Mouse (Mus musculus): ENCODE results near the gene Alox12. TPM values are rescaled to one million over a fixed set of nuclear protein-coding genes. Genes with fewer than 3 reads are reported as not detected.

Alox12 gene
- polyA plus RNA-seq, 1 experiment from 2014 or later, result 7.6 TPM

DNA sequence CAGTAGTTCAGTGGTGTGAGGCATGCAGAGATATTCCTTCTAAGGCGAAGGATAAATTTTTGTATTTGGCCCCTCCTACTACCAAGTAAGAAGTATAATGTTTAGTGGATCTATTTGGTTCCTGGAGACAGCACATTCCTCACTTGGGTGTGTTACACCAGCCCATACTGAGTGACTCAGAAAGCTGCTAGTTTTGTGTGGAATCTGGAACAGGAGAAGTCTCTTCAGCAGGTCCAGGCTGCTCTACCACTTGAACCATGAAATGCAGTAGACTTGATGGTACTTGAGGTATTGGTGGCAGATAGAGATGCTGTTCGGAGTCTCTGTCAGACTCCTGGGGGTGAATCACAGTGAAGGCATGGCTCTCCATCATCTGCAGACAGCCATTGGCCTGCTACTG lies 44.5 kb downstream of the Alox12 start:
- Histone ChIP-seq H3K4me2 (no peak overlapping the region), H3K4me3 (no peak overlapping the region), H3K9me3 (no peaks in the 10 kb centered on the region), H3K36me3 (no peaks in the 10 kb centered on the region), H3K27me3 (peaks cover 43% of the 10 kb centered on the region), H3K4me1 (peaks cover 20% of the 10 kb centered on the region), H3K9ac (no peak overlapping the region), H3K27ac (no peak overlapping the region)
- WGBS, result 80% methylated on average over 2 of the region's 2 CpGs
- no peak for ATAC-seq (ENCODE audit: insufficient number of reproducible peaks, insufficient read depth, low FRiP score, low TSS enrichment, low read depth)

DNA sequence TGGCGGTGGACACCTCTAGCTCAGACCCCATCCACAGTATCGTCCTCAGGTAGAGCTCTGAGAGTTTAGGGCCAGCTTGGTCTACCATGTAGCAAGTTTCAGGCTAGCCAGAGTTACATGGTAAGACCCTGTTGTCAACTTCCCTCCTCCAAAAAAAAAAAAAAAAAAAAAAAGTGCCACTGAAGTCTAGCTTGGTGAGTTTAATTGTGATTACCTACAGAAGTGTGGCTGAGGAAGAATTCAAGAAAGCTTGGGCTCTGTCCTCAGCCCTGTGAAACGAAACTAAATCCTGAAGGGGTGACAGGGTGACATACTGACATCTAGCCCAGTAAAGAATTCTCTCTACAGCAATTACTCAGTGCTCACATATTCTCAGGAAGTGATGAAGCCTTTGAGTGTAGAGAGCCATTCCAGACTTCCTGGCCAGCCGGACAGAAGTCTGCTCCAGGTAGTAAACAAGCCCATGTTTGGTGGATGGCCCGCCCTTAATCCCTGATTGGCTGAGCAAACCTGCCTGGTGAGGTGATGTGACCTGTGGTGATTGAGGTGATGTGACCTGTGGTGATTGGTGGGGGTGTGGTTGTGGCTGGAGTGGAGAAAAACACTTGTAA lies 46.3 kb downstream of the Alox12 start:
- Histone ChIP-seq H3K4me2 (no peak overlapping the region), H3K9me3 (no peaks in the 10 kb centered on the region), H3K27me3 (peaks cover 25% of the 10 kb centered on the region), H3K4me3 (no peak overlapping the region), H3K27ac (no peak overlapping the region), H3K36me3 (no peaks in the 10 kb centered on the region), H3K4me1 (peaks cover 3% of the 10 kb centered on the region), H3K9ac (no peak overlapping the region)
- ATAC-seq (ENCODE audit: insufficient number of reproducible peaks, insufficient read depth, low FRiP score, low TSS enrichment, low read depth), result no peak
- WGBS, result 74% methylated on average over 5 of the region's 5 CpGs

DNA sequence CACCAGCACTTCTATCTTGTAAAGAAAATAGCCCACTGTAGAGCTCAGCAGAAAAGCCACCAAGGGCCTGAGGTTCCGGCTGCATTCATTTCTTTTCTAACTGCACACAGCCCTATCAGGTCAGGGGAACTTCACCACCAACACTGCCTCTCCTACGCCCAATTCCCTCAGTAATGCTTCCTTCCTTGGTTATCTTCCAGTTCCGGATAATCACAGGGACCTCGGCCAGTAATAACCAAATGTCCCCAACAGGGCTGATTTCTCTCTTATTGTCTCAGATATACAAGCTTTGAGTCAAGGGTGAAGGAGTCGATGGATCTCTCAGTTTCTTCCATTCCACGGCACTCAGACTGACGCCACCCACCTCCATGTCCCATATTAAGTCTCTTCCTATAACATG lies 47.9 kb downstream of the Alox12 start:
- H3K27me3 ChIP-seq, result peaks cover 9% of the 10 kb centered on the region
- WGBS, result 79% methylated on average over 7 of the region's 7 CpGs
- no peak overlapping the region for H3K9ac ChIP-seq
- H3K36me3 ChIP-seq, result no peaks in the 10 kb centered on the region
- H3K27ac ChIP-seq, result no peak overlapping the region
- H3K4me2 ChIP-seq, result no peak overlapping the region
- no peak for ATAC-seq (ENCODE audit: insufficient number of reproducible peaks, insufficient read depth, low FRiP score, low TSS enrichment, low read depth)
- H3K4me1 ChIP-seq, result no peaks in the 10 kb centered on the region
- no peak overlapping the region for H3K4me3 ChIP-seq
- no peaks in the 10 kb centered on the region for H3K9me3 ChIP-seq

DNA sequence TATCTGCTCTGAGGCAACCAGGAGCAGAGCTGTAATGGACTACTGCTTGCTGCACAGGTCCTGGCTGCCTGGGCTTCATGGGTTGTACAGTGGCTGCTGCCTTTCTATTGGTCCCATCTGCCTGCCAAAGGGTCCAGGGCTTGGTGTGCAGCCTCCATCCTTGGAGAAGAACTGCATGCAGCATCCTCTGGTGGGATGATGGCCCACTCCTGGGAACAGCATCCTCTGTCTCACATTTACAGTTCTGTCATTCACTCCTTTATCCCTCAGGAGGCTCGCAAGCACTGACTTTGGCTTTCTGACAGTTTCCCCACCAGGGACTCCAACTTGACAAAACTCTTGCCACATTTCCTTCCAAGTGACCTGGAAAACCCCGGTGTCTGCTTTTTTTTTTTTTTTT lies 48.4 kb downstream of the Alox12 start:
- H3K27ac ChIP-seq, result no peak overlapping the region
- H3K27me3 ChIP-seq, result peaks cover 5% of the 10 kb centered on the region
- H3K4me1 ChIP-seq, result no peaks in the 10 kb centered on the region
- no peaks in the 10 kb centered on the region for H3K9me3 ChIP-seq
- no peaks in the 10 kb centered on the region for H3K36me3 ChIP-seq
- no peak overlapping the region for H3K4me3 ChIP-seq
- no peak overlapping the region for H3K4me2 ChIP-seq
- H3K9ac ChIP-seq, result no peak overlapping the region
- no peak for ATAC-seq (ENCODE audit: insufficient number of reproducible peaks, insufficient read depth, low FRiP score, low TSS enrichment, low read depth)
- 84% methylated on average over 2 of the region's 2 CpGs for WGBS

DNA sequence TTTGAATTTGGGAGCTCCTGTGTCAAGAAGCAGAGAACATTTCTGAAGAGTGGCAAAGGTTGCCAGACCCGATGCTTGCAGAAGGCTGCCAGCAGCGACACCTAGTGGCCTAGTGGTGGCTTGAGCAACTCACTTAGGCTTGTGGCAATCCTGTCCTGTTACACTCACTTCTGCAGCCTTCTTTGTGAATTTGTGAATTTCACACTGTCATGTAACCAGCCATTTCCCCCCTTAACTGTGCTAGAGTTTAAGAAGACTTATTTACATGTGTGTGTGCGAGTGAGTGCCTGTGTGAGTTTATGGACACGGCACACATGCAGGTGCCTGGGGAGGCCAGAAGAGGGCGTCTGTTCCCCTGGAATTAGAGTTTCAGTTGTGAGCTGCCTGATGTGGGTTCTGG lies 53.5 kb downstream of the Alox12 start:
- no peak for ATAC-seq (ENCODE audit: insufficient number of reproducible peaks, insufficient read depth, low FRiP score, low TSS enrichment, low read depth)
- 0 out of 2 replicates have a peak, but pooled peaks cover 11% of the 10 kb centered on the region for H3K4me1 ChIP-seq
- WGBS, result 36% methylated on average over 5 of the region's 5 CpGs
- H3K36me3 ChIP-seq, result no peaks in the 10 kb centered on the region
- no peaks in the 10 kb centered on the region for H3K27me3 ChIP-seq
- no peaks in the 10 kb centered on the region for H3K9me3 ChIP-seq
- H3K27ac ChIP-seq, result no peak overlapping the region
- H3K4me2 ChIP-seq, result no peak overlapping the region
- no peak overlapping the region for H3K4me3 ChIP-seq
- H3K9ac ChIP-seq, result no peak overlapping the region

DNA sequence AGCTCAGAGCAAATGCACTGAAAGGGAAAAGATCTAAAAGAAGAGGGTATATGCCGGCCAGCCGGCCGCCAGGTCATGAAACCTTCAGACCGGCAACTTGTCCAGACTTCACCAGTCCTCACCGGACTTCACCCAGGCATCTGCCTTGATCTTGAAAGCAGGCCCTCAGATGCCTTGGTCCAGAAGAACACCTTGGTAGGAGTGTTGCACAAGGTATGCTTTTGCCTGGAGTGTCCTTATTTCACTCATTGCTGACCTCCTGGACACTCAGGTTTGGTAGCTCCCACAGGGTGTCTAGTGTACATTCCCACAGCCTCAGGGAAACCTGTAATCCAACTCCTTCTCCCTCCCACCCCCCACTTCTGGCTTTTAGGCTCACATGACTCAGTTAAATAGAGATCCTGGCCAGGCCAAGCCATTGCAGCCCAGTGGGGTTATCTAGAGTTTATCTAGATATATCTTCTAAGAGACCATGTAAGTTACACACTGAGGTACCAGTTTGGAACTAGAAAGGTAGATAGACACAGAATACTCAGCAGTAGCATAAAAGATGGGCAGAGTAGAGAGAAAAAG lies 55.0 kb downstream of the Alox12 start:
- 80% methylated on average over 5 of the region's 5 CpGs for WGBS
- Histone ChIP-seq H3K27ac (no peak overlapping the region), H3K9me3 (no peaks in the 10 kb centered on the region), H3K4me1 (0 out of 2 replicates have a peak, but pooled peaks cover 11% of the 10 kb centered on the region), H3K36me3 (no peaks in the 10 kb centered on the region), H3K4me3 (no peak overlapping the region), H3K27me3 (no peaks in the 10 kb centered on the region), H3K4me2 (no peak overlapping the region), H3K9ac (no peak overlapping the region)
- ATAC-seq (ENCODE audit: insufficient number of reproducible peaks, insufficient read depth, low FRiP score, low TSS enrichment, low read depth), result no peak

DNA sequence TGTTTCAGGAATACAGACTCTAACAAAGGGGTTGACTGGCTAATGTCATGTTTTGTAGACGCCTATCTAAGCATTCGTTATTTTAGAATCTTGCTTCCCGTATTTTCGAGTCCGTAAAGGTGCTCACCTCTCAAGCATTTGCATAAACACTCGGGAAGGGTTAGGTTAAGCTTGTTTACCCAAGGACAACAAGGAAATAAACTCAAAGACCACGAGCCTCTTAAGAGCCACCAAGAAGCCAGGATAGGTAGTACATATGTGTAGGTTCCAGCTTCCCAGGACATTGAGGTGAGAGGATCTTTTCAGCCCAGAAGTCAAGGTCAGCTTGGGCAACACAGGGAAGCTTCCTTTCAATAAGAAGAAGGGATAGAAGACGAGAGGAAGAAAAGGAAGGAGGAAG lies 56.0 kb downstream of the Alox12 start:
- no peak overlapping the region for H3K27ac ChIP-seq
- H3K9ac ChIP-seq, result no peak overlapping the region
- no peaks in the 10 kb centered on the region for H3K27me3 ChIP-seq
- H3K4me1 ChIP-seq, result peaks cover 11% of the 10 kb centered on the region; the same call in 1 of the 2 replicates
- no peaks in the 10 kb centered on the region for H3K9me3 ChIP-seq
- H3K4me3 ChIP-seq, result no peak overlapping the region
- no peak for ATAC-seq (ENCODE audit: insufficient number of reproducible peaks, insufficient read depth, low FRiP score, low TSS enrichment, low read depth)
- no peak overlapping the region for H3K4me2 ChIP-seq
- WGBS, result 76% methylated on average over 8 of the region's 8 CpGs
- no peaks in the 10 kb centered on the region for H3K36me3 ChIP-seq

DNA sequence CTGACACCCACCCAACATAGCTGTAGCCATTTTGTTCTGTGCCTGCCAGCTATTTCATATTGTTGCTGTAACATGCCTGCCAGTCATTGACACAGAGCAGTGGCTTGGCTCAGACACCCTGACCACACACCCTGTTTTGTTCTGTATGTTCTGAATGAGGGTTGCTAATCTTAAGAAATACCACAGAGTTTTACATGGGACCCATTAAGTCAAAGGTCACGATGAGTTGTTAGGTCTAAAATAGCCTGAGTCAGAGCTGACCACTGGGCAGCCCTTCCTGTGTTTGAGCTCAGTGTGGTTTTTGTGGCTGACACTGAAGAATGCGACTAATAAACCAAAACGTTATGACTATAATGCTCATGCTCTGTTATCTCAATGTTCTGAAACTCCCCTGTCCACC lies 56.8 kb downstream of the Alox12 start:
- Histone ChIP-seq H3K9ac (no peak overlapping the region), H3K4me2 (no peak overlapping the region), H3K4me3 (no peak overlapping the region), H3K27ac (no peak overlapping the region), H3K9me3 (no peaks in the 10 kb centered on the region), H3K36me3 (no peaks in the 10 kb centered on the region), H3K4me1 (peaks cover 17% of the 10 kb centered on the region), H3K27me3 (no peaks in the 10 kb centered on the region)
- no peak for ATAC-seq (ENCODE audit: insufficient number of reproducible peaks, insufficient read depth, low FRiP score, low TSS enrichment, low read depth)
- 86% methylated on average over 3 of the region's 3 CpGs for WGBS

DNA sequence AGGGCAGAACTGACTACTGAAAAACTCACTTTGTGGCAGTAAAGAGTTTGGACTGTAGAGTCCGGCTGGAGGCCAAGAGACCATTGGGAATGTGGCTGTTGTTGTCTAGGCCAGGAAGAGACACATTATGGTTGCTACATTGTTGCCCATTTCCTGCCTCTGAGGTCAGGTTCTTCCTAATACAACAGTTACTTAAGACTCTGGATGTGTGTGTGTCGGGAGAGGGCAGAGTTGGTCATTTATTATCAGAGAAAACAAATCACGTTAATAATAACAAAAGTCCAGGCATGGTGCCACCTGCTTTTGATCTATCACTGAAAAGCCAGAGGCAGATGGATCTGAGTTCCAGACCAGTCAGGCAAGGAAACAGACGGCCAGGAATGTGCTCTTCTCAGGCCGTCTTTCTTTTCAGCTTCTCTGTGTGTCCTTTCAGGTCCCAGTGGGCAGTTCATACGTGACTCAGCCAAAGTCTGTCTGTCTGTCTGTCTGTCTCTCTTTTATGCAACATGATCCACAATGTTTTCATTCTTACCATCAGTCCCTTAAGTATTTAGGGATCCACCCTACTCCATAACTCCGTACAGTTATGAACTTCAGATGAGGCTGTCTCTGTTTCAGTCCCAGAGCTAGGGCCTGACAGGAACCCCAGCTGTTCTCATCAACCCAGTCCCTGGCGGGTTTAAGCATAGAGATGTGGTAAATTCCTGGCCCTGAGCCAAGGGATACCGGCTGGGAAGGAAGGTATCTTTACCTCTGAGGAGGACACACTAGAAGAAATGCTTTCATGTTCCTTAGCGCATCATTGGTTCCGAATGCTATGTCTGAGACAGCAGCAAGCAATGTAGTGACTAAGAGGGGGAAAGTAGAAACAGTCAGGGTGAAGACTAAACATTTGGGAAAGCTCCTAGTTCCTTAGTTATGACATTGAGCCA lies 61.5 kb downstream of the Alox12 start:
- 43% methylated on average over 11 of the region's 11 CpGs for WGBS
- H3K4me1 ChIP-seq, result peaks cover 9% of the 10 kb centered on the region
- no peaks in the 10 kb centered on the region for H3K9me3 ChIP-seq
- no peak overlapping the region for H3K4me2 ChIP-seq
- no peaks in the 10 kb centered on the region for H3K27me3 ChIP-seq
- ATAC-seq (ENCODE audit: insufficient number of reproducible peaks, insufficient read depth, low FRiP score, low TSS enrichment, low read depth), result no peak
- no peak overlapping the region for H3K4me3 ChIP-seq
- no peak overlapping the region for H3K9ac ChIP-seq
- H3K36me3 ChIP-seq, result no peaks in the 10 kb centered on the region
- H3K27ac ChIP-seq, result no peak overlapping the region

DNA sequence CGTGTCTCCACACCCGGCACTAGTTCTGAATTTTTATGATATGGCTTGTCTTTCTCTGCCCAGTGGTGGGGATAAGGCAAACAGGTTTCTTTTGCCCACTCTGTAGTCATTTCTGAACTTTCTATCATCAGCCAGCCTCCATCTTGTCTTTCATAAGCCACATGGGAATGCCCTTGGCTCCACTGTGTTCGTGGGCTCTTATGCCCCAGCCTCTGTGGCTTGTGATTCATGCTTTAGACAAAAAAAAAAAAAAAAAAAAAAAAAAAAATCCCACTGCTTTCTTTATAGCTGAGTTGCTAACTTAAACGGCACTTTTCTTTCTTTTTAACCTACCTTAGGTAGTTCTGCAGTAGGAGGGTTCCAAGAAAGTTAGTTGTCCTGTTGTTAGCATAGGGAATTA lies 63.0 kb downstream of the Alox12 start:
- ATAC-seq (ENCODE audit: insufficient number of reproducible peaks, insufficient read depth, low FRiP score, low TSS enrichment, low read depth), result no peak
- Histone ChIP-seq H3K27ac (no peak overlapping the region), H3K4me2 (no peak overlapping the region), H3K9ac (no peak overlapping the region), H3K4me1 (peaks cover 6% of the 10 kb centered on the region), H3K4me3 (no peak overlapping the region), H3K27me3 (no peaks in the 10 kb centered on the region), H3K36me3 (no peaks in the 10 kb centered on the region), H3K9me3 (no peaks in the 10 kb centered on the region)
- WGBS, result 72% methylated on average over 4 of the region's 4 CpGs

All from embryonic facial prominence, embryonic 13.5 days (tissue).